Mouse (Mus musculus): ENCODE measurements around the gene Nemp1. TPM values are rescaled to one million over a fixed set of nuclear protein-coding genes. Genes with fewer than 3 reads are reported as not detected.

Gene Nemp1
- polyA plus RNA-seq, 1 experiment: 58.1 TPM

DNA sequence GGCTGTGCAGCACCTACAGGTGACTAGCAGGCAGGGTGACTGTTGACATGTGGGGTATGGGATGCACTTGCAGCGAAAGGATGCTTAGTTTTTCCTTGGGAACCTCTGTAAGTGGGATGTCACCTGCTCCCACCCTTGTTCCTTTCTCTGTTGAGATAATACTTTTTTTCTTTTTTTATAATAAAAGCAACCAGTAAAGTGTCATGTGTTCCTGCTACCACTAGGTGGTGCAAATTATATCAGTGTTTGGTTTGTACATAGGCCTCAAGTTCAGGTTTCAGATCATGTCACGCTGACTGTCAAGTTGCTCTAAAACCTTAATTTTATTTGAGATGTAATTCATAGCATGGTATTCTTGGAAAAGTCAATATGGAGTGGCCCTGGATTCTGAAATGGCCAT is 27.9 kb downstream of the Nemp1 start:
- no peaks in the 10 kb centered on the region for H3K27me3 ChIP-seq (ENCODE audit: control insufficient read depth, insufficient read depth, low read length)
- H3K4me3 ChIP-seq (ENCODE audit: control insufficient read depth, low read depth, low read length): no peak overlapping the region
- no peaks in the 10 kb centered on the region; the same call in 1 of the 2 replicates for H3K36me3 ChIP-seq (ENCODE audit: control insufficient read depth, insufficient read depth, low read length)
- no peak overlapping the region for H3K27ac ChIP-seq (ENCODE audit: control insufficient read depth, insufficient read depth, low read depth, low read length)
- no peaks in the 10 kb centered on the region for H3K4me1 ChIP-seq (ENCODE audit: control insufficient read depth, insufficient read depth, low read length)
- TF ChIP-seq POLR2A (IDR thresholded peaks at IDR 0.05; ENCODE audit: control insufficient read depth, low read depth, low read length): no peak

DNA sequence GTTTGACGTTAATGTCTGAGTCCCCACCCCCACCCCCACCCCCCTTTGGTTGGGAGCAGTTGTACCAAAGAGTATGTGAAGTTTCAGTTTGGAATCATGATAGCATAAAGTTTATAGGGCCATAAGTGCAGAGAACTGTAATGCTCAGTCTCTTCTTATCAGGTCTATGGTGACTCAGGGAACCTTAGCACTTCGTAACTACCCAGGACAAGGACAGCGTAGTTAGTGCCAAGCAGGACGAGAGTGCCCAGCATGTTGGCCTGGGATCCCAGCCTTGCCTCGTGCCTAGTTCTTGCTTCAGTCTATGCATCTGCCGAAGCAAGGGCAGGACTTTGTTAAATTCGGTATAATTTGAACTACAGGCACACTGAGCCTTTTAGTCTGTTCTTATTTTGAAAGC is 29.1 kb downstream of the Nemp1 start:
- Histone ChIP-seq H3K27ac (ENCODE audit: control insufficient read depth, insufficient read depth, low read depth, low read length) (no peak overlapping the region), H3K4me1 (ENCODE audit: control insufficient read depth, insufficient read depth, low read length) (no peaks in the 10 kb centered on the region), H3K4me3 (ENCODE audit: control insufficient read depth, low read depth, low read length) (no peak overlapping the region), H3K36me3 (ENCODE audit: control insufficient read depth, insufficient read depth, low read length) (no peaks in the 10 kb centered on the region), H3K27me3 (ENCODE audit: control insufficient read depth, insufficient read depth, low read length) (no peaks in the 10 kb centered on the region)
- no peak for TF ChIP-seq POLR2A (IDR thresholded peaks at IDR 0.05; ENCODE audit: control insufficient read depth, low read depth, low read length)
- TF ChIP-seq CTCF (IDR thresholded peaks at IDR 0.05; ENCODE audit: control insufficient read depth, insufficient read depth, insufficient replicate concordance, low read depth, low read length): no peak

DNA sequence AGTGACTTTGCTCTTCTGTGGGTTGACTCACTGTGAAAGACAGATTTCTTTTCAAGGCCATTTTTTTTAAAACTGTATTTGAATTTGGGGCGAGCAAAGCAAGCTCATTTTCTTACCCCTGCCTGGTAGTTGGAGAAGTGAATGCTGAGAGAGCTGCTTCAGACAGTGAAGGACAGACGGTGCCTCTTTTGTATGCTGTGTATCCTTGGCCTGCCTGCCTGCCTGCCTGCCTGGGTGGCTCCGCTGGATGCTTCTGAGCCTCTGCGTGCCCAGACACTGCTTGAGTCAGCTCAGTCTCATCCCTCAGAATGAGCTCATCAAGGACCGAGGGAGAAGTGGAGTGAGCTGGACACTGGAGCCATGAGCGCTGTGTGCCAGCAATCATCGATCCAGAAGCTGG is 32.3 kb downstream of the Nemp1 start:
- H3K4me3 ChIP-seq (ENCODE audit: control insufficient read depth, low read depth, low read length): no peak overlapping the region
- H3K36me3 ChIP-seq (ENCODE audit: control insufficient read depth, insufficient read depth, low read length): no peaks in the 10 kb centered on the region
- TF ChIP-seq POLR2A (IDR thresholded peaks at IDR 0.05; ENCODE audit: control insufficient read depth, low read depth, low read length) (no peak), CTCF (IDR thresholded peaks at IDR 0.05; ENCODE audit: control insufficient read depth, insufficient read depth, insufficient replicate concordance, low read depth, low read length) (no peak)
- no peaks in the 10 kb centered on the region for H3K4me1 ChIP-seq (ENCODE audit: control insufficient read depth, insufficient read depth, low read length)
- no peaks in the 10 kb centered on the region for H3K27me3 ChIP-seq (ENCODE audit: control insufficient read depth, insufficient read depth, low read length)
- no peak overlapping the region for H3K27ac ChIP-seq (ENCODE audit: control insufficient read depth, insufficient read depth, low read depth, low read length)

DNA sequence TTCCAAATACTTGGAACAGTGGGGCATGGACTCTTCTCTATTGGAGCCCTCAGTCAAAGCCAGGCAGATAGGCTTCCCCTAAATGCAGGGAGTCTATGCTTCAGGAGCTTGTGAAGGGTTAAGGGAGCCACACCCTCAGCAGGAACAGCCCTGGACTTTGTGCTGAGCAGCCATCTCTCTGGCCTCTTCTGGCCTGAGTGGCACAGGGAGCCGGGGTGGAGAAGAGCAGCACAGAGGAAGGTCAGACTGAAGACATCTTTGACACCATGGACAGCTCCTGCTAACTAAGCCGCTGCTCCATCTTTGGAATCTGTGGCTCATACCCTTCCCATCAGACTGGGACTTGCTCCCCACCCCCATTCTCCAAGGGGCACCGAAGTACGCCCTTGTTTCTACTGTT is 36.6 kb downstream of the Nemp1 start:
- Histone ChIP-seq H3K4me3 (ENCODE audit: control insufficient read depth, low read depth, low read length) (no peak overlapping the region), H3K27ac (ENCODE audit: control insufficient read depth, insufficient read depth, low read depth, low read length) (no peak overlapping the region), H3K4me1 (ENCODE audit: control insufficient read depth, insufficient read depth, low read length) (no peaks in the 10 kb centered on the region), H3K27me3 (ENCODE audit: control insufficient read depth, insufficient read depth, low read length) (no peaks in the 10 kb centered on the region), H3K36me3 (ENCODE audit: control insufficient read depth, insufficient read depth, low read length) (no peaks in the 10 kb centered on the region)
- TF ChIP-seq CTCF (IDR thresholded peaks at IDR 0.05; ENCODE audit: control insufficient read depth, insufficient read depth, insufficient replicate concordance, low read depth, low read length) (no peak), POLR2A (IDR thresholded peaks at IDR 0.05; ENCODE audit: control insufficient read depth, low read depth, low read length) (no peak)

DNA sequence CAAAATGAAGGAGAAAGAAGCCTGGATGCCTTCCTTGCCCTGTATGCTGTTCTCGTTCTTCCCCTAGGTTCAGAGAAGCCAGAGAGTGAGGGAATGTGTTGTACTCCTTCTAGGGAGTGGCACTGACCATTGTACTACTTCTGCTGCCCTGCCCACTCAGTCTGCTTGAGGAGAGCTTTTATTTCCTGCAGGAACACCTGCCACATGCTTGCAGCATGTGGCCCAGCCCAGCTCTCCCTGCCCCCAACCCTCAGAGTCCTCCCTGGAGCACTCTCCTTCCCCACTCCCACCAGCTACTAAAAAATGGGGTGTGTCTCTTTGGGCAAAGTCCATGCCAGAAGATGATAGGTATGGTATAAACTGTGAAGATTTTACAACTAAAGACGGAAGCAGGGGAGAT is 37.6 kb downstream of the Nemp1 start:
- Histone ChIP-seq H3K27ac (ENCODE audit: control insufficient read depth, insufficient read depth, low read depth, low read length) (no peak overlapping the region), H3K4me1 (ENCODE audit: control insufficient read depth, insufficient read depth, low read length) (no peaks in the 10 kb centered on the region), H3K27me3 (ENCODE audit: control insufficient read depth, insufficient read depth, low read length) (no peaks in the 10 kb centered on the region), H3K36me3 (ENCODE audit: control insufficient read depth, insufficient read depth, low read length) (no peaks in the 10 kb centered on the region), H3K4me3 (ENCODE audit: control insufficient read depth, low read depth, low read length) (no peak overlapping the region)
- TF ChIP-seq CTCF (IDR thresholded peaks at IDR 0.05; ENCODE audit: control insufficient read depth, insufficient read depth, insufficient replicate concordance, low read depth, low read length) (no peak), POLR2A (IDR thresholded peaks at IDR 0.05; ENCODE audit: control insufficient read depth, low read depth, low read length) (no peak)

DNA sequence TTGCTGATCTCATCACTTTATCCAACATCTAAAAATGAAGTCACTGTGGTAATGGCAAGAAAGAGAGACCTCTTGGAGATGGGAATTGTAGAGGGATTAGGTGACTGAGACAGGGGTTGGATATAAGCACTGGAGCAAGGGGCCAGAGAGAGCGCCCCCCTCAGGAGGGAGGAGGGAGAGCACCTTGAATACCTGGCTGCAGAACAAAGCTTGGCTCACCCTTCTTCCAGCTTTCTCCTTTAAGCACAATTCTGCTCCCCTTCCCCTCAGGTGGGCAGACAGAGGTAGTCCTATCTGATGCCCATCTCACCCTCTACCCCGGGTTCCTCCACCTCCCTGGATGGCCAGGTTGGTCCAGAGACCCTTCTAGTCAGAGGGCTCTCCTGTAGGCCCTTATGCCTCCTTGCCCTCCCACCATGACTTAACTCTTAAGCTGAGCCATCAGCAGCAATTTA is 38.1 kb downstream of the Nemp1 start, which contains the start of gene Myo1a:
Myo1a (plus strand) TSS at position 405 of the 455 bp plus-strand sequence.
- no peak within 1 kb of the TSS for H3K4me3 ChIP-seq (ENCODE audit: control insufficient read depth, low read depth, low read length)
- H3K27me3 ChIP-seq (ENCODE audit: control insufficient read depth, insufficient read depth, low read length): no peaks in the 10 kb centered on the region
- H3K27ac ChIP-seq (ENCODE audit: control insufficient read depth, insufficient read depth, low read depth, low read length): no peak within 1 kb of the TSS
- TF ChIP-seq POLR2A (IDR thresholded peaks at IDR 0.05; ENCODE audit: control insufficient read depth, low read depth, low read length) (no peak), CTCF (IDR thresholded peaks at IDR 0.05; ENCODE audit: control insufficient read depth, insufficient read depth, insufficient replicate concordance, low read depth, low read length) (peak; percentile 57; the same call in 1 of the 2 replicates)
- no peaks in the 10 kb centered on the region for H3K36me3 ChIP-seq (ENCODE audit: control insufficient read depth, insufficient read depth, low read length)
- no peaks in the 10 kb centered on the region for H3K4me1 ChIP-seq (ENCODE audit: control insufficient read depth, insufficient read depth, low read length)

DNA sequence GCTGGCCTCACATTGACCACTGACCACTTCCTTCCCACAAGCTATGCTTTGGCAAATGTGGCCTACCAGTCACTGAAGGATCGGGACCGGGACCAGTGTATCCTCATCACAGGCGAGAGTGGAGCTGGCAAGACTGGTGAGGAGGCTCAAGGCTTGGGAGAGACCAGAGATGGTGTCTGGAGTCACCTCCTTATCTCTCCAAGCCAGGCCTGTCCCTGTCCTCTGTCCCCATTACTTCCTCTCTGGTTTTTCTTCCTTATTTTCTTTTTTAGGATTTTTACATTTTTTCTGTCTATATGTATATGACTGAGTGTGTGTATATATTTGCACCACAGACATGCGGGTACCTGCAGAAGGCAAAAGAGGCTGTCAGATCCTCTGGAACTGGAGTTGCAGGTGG is 39.1 kb downstream of the Nemp1 start:
- Histone ChIP-seq H3K4me1 (ENCODE audit: control insufficient read depth, insufficient read depth, low read length) (no peaks in the 10 kb centered on the region), H3K27ac (ENCODE audit: control insufficient read depth, insufficient read depth, low read depth, low read length) (no peak overlapping the region), H3K27me3 (ENCODE audit: control insufficient read depth, insufficient read depth, low read length) (no peaks in the 10 kb centered on the region), H3K4me3 (ENCODE audit: control insufficient read depth, low read depth, low read length) (no peak overlapping the region), H3K36me3 (ENCODE audit: control insufficient read depth, insufficient read depth, low read length) (no peaks in the 10 kb centered on the region; the same call in 1 of the 2 replicates)
- no peak for TF ChIP-seq POLR2A (IDR thresholded peaks at IDR 0.05; ENCODE audit: control insufficient read depth, low read depth, low read length)

DNA sequence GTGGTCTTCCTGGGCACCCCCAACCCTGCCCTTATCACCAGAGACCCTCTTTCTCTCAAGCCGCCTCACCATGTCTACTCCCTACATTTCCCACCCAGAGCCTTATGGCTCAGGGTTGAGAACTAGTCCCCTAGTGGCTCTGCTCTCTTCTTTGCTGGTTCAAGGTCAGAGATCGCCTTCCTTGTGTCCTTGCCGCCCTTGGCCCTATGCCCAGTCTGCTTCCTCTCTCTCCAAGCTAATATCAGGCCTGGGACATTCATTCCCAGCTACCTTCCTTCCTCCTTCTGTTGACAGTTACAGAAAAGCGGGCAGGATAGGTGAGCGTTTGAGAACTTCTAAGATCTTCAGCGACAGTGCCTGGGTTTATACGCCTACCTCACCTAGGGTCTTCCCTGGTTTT is 41.0 kb downstream of the Nemp1 start:
- H3K4me3 ChIP-seq (ENCODE audit: control insufficient read depth, low read depth, low read length): no peak overlapping the region
- no peaks in the 10 kb centered on the region; the same call in 1 of the 2 replicates for H3K4me1 ChIP-seq (ENCODE audit: control insufficient read depth, insufficient read depth, low read length)
- no peaks in the 10 kb centered on the region for H3K27me3 ChIP-seq (ENCODE audit: control insufficient read depth, insufficient read depth, low read length)
- no peak overlapping the region for H3K27ac ChIP-seq (ENCODE audit: control insufficient read depth, insufficient read depth, low read depth, low read length)
- TF ChIP-seq CTCF (IDR thresholded peaks at IDR 0.05; ENCODE audit: control insufficient read depth, insufficient read depth, insufficient replicate concordance, low read depth, low read length) (no peak), POLR2A (IDR thresholded peaks at IDR 0.05; ENCODE audit: control insufficient read depth, low read depth, low read length) (no peak)
- no peaks in the 10 kb centered on the region; the same call in 1 of the 2 replicates for H3K36me3 ChIP-seq (ENCODE audit: control insufficient read depth, insufficient read depth, low read length)

Measured in testis, adult 2 months (tissue).